Mouse (Mus musculus) 416B (cell line): Measurements from ENCODE around the gene Abhd11.

Source experiments
- DNase-seq: peaks from one replicate; pipeline ENCODE4 v3.0.0; 2011; ENCODE audit warnings: low read depth

Gene Abhd11

GRCm38 (mm10) chr5:135008671-135009589 is at the start of gene Abhd11:
Gene Abhd11, plus strand, starts transcription at chr5:135009152.
- DNase-seq, result peak; percentile 100

- peak; percentile 88 for DNase-seq
Observed at GRCm38 (mm10) chr5:134960430-134960829, 48.5 kb upstream of the Abhd11 start.

GRCm38 (mm10) chr5:134961519-134961918 is 47.4 kb upstream of the Abhd11 start:
- no peak for DNase-seq

- peak; percentile 61 for DNase-seq
Observed at GRCm38 (mm10) chr5:134963546-134963945, 45.4 kb upstream of the Abhd11 start.

- peak; percentile 60 for DNase-seq
Observed at GRCm38 (mm10) chr5:134964655-134965054, 44.3 kb upstream of the Abhd11 start.

- DNase-seq, result peak; percentile 83
Observed at GRCm38 (mm10) chr5:134965473-134965851, 43.5 kb upstream of the Abhd11 start.

GRCm38 (mm10) chr5:134965852-134966821 is 42.8 kb upstream of the Abhd11 start:
- DNase-seq, result peak; percentile 51

GRCm38 (mm10) chr5:134967164-134967944 is 41.6 kb upstream of the Abhd11 start:
- no peak for DNase-seq

GRCm38 (mm10) chr5:134970671-134971070 is 38.3 kb upstream of the Abhd11 start:
- no peak for DNase-seq

GRCm38 (mm10) chr5:134973081-134973480 is 35.9 kb upstream of the Abhd11 start:
- peak; percentile 61 for DNase-seq

GRCm38 (mm10) chr5:134973526-134973925 is 35.4 kb upstream of the Abhd11 start:
- peak; percentile 61 for DNase-seq

GRCm38 (mm10) chr5:134974294-134974693 is 34.7 kb upstream of the Abhd11 start:
- DNase-seq, result peak; percentile 97

- DNase-seq, result peak; percentile 74
Observed at GRCm38 (mm10) chr5:134974921-134975320, 34.0 kb upstream of the Abhd11 start.

GRCm38 (mm10) chr5:134976164-134976563 is 32.8 kb upstream of the Abhd11 start:
- peak; percentile 87 for DNase-seq

GRCm38 (mm10) chr5:134976577-134977250 is 32.2 kb upstream of the Abhd11 start:
- peak; percentile 54 for DNase-seq

- peak; percentile 64 for DNase-seq
Observed at GRCm38 (mm10) chr5:134977837-134978236, 31.1 kb upstream of the Abhd11 start.

- DNase-seq, result no peak
Observed at GRCm38 (mm10) chr5:134981149-134981548, 27.8 kb upstream of the Abhd11 start.

- no peak for DNase-seq
Observed at GRCm38 (mm10) chr5:134983111-134983510, 25.8 kb upstream of the Abhd11 start.

- no peak for DNase-seq
Observed at GRCm38 (mm10) chr5:134983771-134984170, 25.2 kb upstream of the Abhd11 start.

- DNase-seq, result no peak
Observed at GRCm38 (mm10) chr5:134985633-134986297, 23.2 kb upstream of the Abhd11 start, which contains the start of gene Cldn3. Gene Cldn3, plus strand, starts transcription at chr5:134986214.
